Mouse (Mus musculus) neural tube, embryonic 15.5 days (tissue): ENCODE data around the gene Kdelr1. TPM values are rescaled to one million over a fixed set of nuclear protein-coding genes. Genes with fewer than 3 reads are reported as not detected.
A peak's percentile ranks its signal among the peaks of the same experiment; 100 is the strongest.

Experiments
- ATAC-seq: fragments of 200-750 bp; cut with Nextera tagmentation; 2 replicates; pipeline ENCODE4 v1.8.0; 2017; ENCODE audit warnings: mild to moderate bottlenecking, moderate TSS enrichment, moderate library complexity; ENCODE audit not compliant: low FRiP score
- H3K27ac ChIP-seq: fragments of 300-500 bp; sonication (generic); replicated peaks from 2 replicates; pipeline ENCODE4 v1.5.1; 2015; ENCODE audit warnings: mild to moderate bottlenecking, inconsistent platforms
- H3K27me3 ChIP-seq: fragments of 300-500 bp; sonication (generic); replicated peaks from 2 replicates; pipeline ENCODE4 v1.6.1; 2015; ENCODE audit warnings: inconsistent platforms
- H3K36me3 ChIP-seq: fragments of 300-500 bp; sonication (generic); 2 replicates; pipeline ENCODE4 v1.6.1; 2015; ENCODE audit warnings: inconsistent platforms
- H3K4me1 ChIP-seq: fragments of 300-500 bp; sonication (generic); 2 replicates; pipeline ENCODE4 v1.6.1; 2015; ENCODE audit warnings: inconsistent platforms
- H3K4me2 ChIP-seq: fragments of 300-500 bp; sonication (generic); 2 replicates; pipeline ENCODE4 v1.6.1; 2015; ENCODE audit warnings: inconsistent platforms, mild to moderate bottlenecking, moderate library complexity
- H3K4me3 ChIP-seq: fragments of 300-500 bp; sonication (generic); replicated peaks from 2 replicates; pipeline ENCODE4 v1.5.1; 2015; ENCODE audit warnings: mild to moderate bottlenecking, inconsistent platforms
- H3K9ac ChIP-seq: fragments of 300-500 bp; sonication (generic); replicated peaks from 2 replicates; pipeline ENCODE4 v1.6.1; 2015; ENCODE audit warnings: mild to moderate bottlenecking, inconsistent platforms
- H3K9me3 ChIP-seq: fragments of 300-500 bp; sonication (generic); replicated peaks from 2 replicates; pipeline ENCODE4 v1.6.1; 2016; ENCODE audit warnings: inconsistent platforms
- WGBS: fragments of 180-500 bp; shearing (Covaris S2); methylation state at CpG from one replicate; pipeline ENCODE4 v1.1.7; 2015; ENCODE audit warnings: mixed read lengths; 5-methylcytosine and 5-hydroxymethylcytosine counted together
- polyA plus RNA-seq: library from polyadenylated mRNA; unstranded; fragments of >200 nt; fragmentation: Nextera tagmentation; extraction: Ambion mirVana; gene quantifications from 2 replicates; pipeline ENCODE4 v1.2.1, GENCODE M21; 2015

Gene Kdelr1
- polyA plus RNA-seq, 1 experiment from 2014 or later = 65.9 TPM

DNA sequence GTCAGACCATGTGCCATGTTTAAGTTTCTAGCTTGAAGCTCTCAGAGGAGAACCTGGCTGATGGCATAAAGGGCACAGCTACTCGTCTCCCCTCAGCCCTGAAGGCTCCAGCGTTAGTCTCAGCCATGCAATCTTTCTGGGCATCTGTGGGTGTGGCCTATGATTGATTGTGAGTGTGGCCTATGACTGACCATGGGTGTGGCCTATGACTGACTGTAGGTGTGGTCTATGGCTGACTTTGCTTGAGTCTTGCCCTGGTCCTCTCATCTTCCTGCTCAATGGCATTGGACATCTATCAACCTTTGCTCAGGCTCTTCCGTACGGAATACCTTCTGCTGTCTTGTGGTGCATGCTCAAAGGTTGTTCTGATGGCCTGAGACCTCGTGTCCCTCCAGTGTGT, 29.0 kb downstream of the Kdelr1 start:
- WGBS = 57% methylated on average over 5 of the region's 5 CpGs
- Histone ChIP-seq H3K9ac (no peak overlapping the region), H3K27ac (no peak overlapping the region), H3K4me1 (peaks cover 11% of the 10 kb centered on the region), H3K4me2 (no peak overlapping the region), H3K4me3 (no peak overlapping the region), H3K9me3 (no peaks in the 10 kb centered on the region), H3K36me3 (no peaks in the 10 kb centered on the region), H3K27me3 (no peaks in the 10 kb centered on the region)
- ATAC-seq = no peak

GRCm38 (mm10) chr7:45902481-45903002, 30.0 kb downstream of the Kdelr1 start:
- 82% methylated on average over 12 of the region's 12 CpGs for WGBS
- Histone ChIP-seq H3K4me1 (peaks cover 8% of the 10 kb centered on the region), H3K9ac (no peak overlapping the region), H3K4me3 (no peak overlapping the region), H3K4me2 (no peak overlapping the region), H3K9me3 (no peaks in the 10 kb centered on the region), H3K27me3 (no peaks in the 10 kb centered on the region), H3K27ac (no peak overlapping the region), H3K36me3 (0 out of 2 replicates have a peak, but pooled peaks cover 4% of the 10 kb centered on the region)
- no peak for ATAC-seq

DNA sequence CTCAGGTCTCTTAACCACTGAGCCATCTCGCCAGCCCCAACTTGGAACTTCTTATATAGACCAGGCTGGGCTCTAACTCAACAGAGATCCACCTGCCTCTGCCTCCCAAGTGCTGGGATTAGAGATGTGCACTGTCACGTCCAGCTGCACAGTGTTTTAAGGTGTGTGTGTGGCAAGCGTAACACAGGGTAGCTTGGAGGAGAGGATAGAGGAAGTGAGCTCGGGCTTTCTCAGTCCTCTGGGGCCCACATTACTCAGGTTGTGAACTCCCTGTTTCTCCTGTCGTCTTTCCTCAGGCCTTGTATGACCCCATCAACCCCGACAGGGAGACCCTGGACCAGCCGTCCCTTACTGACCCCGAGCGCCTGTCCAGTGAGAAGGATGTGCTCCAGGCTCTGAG, 34.0 kb downstream of the Kdelr1 start:
- WGBS = 92% methylated on average over 9 of the region's 9 CpGs
- ATAC-seq = no peak
- no peak overlapping the region for H3K9ac ChIP-seq
- H3K36me3 ChIP-seq = peaks cover 24% of the 10 kb centered on the region
- no peaks in the 10 kb centered on the region for H3K9me3 ChIP-seq
- H3K4me3 ChIP-seq = no peak overlapping the region
- no peak overlapping the region for H3K4me2 ChIP-seq
- H3K27ac ChIP-seq = no peak overlapping the region
- no peaks in the 10 kb centered on the region for H3K4me1 ChIP-seq
- H3K27me3 ChIP-seq = no peaks in the 10 kb centered on the region

GRCm38 (mm10) chr7:45908384-45908783, 35.8 kb downstream of the Kdelr1 start:
- Histone ChIP-seq H3K4me3 (no peak overlapping the region), H3K27me3 (no peaks in the 10 kb centered on the region), H3K36me3 (peaks cover 24% of the 10 kb centered on the region), H3K4me2 (no peak overlapping the region), H3K9ac (no peak overlapping the region), H3K4me1 (no peaks in the 10 kb centered on the region), H3K9me3 (no peaks in the 10 kb centered on the region), H3K27ac (no peak overlapping the region)
- ATAC-seq = no peak

- H3K4me3 ChIP-seq = no peak overlapping the region
- H3K4me2 ChIP-seq = no peak overlapping the region
- no peaks in the 10 kb centered on the region for H3K4me1 ChIP-seq
- H3K27ac ChIP-seq = no peak overlapping the region
- H3K9me3 ChIP-seq = no peaks in the 10 kb centered on the region
- H3K27me3 ChIP-seq = no peaks in the 10 kb centered on the region
- H3K36me3 ChIP-seq = peaks cover 24% of the 10 kb centered on the region
- no peak overlapping the region for H3K9ac ChIP-seq
- ATAC-seq = no peak
- 96% methylated on average over 16 of the region's 16 CpGs for WGBS
Observed at GRCm38 (mm10) chr7:45909145-45909544, 36.6 kb downstream of the Kdelr1 start.

DNA sequence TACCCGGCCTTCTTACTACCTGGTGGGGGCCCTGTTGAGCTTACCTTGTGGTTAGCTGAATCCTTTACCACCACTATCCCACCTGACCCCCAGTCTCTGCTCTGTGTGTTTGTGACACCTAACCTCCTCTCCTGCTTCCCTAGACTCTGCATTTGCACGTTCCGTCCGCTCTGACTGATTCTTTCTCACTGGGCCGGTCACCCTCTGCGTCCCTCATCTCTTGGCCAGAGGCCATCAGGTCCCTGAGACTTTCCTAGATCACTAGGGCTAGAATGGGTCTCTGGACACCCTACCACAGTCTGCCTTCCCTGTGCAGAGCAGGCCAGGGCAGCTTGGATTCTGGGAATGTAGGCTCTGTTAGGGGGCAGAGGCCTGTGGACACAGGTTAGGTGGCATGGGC, 41.5 kb downstream of the Kdelr1 start:
- no peak for ATAC-seq
- H3K36me3 ChIP-seq = peaks cover 20% of the 10 kb centered on the region
- no peak overlapping the region for H3K9ac ChIP-seq
- H3K4me3 ChIP-seq = no peak overlapping the region
- H3K27me3 ChIP-seq = no peaks in the 10 kb centered on the region
- no peak overlapping the region for H3K27ac ChIP-seq
- peaks cover 22% of the 10 kb centered on the region for H3K4me1 ChIP-seq
- 91% methylated on average over 6 of the region's 6 CpGs for WGBS
- H3K4me2 ChIP-seq = no peak overlapping the region
- no peaks in the 10 kb centered on the region for H3K9me3 ChIP-seq

DNA sequence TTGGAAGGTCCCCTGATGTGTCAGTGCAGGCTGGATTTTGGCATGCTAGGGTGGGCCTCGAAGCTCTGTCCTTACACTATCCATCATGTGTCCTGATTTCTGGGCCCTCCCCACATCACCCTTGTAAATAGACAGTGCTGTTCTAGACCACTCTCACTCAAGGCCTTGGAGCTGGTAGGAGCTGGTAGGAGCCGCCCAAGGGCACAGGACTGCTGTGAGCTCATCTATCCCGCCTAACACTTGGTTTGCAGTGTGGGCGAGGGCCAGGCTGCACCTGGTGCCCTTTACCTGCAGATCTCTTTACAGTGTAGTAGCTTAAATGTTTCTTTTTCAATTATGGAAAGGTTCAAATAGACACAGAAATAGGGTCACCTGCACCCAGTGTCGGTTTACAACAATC, 42.4 kb downstream of the Kdelr1 start:
- Histone ChIP-seq H3K27me3 (no peaks in the 10 kb centered on the region), H3K4me3 (no peak overlapping the region), H3K27ac (no peak overlapping the region), H3K36me3 (peaks cover 11% of the 10 kb centered on the region), H3K4me1 (peaks cover 22% of the 10 kb centered on the region), H3K9ac (no peak overlapping the region), H3K9me3 (no peaks in the 10 kb centered on the region), H3K4me2 (no peak overlapping the region)
- WGBS = 91% methylated on average over 5 of the region's 5 CpGs
- no peak for ATAC-seq

DNA sequence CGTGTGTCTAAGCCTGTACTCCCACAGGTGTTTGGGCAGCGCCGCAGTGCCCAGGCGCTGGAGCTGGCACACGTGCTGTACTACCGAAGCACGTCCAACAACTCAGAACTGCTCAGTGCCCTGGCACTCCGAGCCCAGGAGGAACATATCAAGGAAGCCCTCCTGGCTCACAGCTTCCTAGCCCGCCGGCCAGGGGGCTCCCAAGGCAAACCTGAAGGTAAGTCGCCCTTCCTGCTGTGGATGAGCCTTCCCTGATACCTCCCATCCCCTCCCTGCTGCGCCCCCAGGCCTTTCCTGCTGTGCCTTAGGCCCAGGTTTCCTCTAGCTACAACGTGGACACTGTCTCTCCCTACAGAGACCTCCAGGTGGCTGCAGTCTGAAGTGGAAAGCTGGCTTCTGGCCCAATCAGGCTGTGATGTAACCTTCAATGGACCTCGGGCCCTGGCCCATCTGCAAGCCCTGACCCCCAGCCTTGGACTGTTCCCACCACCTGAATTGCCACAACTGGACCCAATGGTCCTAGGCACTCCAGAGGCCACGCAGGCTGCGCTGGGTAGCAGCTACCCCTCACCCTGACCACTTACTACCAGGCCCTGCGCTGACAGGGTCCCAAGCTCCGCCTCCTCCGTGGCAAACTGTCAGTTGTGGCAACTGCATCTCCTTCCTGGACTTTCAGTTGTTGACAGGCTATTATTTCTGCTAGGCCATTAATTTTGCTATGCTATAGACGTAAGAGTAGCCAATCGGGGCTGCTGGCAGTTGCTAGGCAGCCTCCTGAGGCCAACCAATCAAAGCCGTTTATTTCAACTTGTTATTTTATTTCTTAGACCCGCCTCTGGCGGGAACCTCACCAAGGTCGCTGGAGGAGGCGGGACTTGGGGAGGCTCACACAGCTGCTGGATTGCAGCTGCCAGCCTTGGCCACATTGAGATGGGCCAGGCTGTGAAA, 43.8 kb downstream of the Kdelr1 start:
- Histone ChIP-seq H3K27me3 (no peaks in the 10 kb centered on the region), H3K4me3 (peak overlapping the region; percentile 19), H3K4me2 (peak overlapping the region; percentile 49), H3K27ac (peak overlapping the region; percentile 77), H3K4me1 (peaks cover 22% of the 10 kb centered on the region), H3K36me3 (no peaks in the 10 kb centered on the region; the same call in 1 of the 2 replicates), H3K9me3 (no peaks in the 10 kb centered on the region), H3K9ac (peak overlapping the region; percentile 33)
- ATAC-seq = peak; percentile 85
- 31% methylated on average over 26 of the region's 26 CpGs for WGBS

GRCm38 (mm10) chr7:45917004-45917704, 44.6 kb downstream of the Kdelr1 start:
- WGBS = 23% methylated on average over 13 of the region's 13 CpGs
- ATAC-seq = peak; percentile 5; the same call in 1 of the 2 replicates
- Histone ChIP-seq H3K4me3 (peak overlapping the region; percentile 19), H3K27ac (peak overlapping the region; percentile 77), H3K9me3 (no peaks in the 10 kb centered on the region), H3K27me3 (no peaks in the 10 kb centered on the region), H3K4me1 (peaks cover 23% of the 10 kb centered on the region), H3K9ac (peak overlapping the region; percentile 33), H3K4me2 (peak overlapping the region; percentile 49), H3K36me3 (no peaks in the 10 kb centered on the region)

DNA sequence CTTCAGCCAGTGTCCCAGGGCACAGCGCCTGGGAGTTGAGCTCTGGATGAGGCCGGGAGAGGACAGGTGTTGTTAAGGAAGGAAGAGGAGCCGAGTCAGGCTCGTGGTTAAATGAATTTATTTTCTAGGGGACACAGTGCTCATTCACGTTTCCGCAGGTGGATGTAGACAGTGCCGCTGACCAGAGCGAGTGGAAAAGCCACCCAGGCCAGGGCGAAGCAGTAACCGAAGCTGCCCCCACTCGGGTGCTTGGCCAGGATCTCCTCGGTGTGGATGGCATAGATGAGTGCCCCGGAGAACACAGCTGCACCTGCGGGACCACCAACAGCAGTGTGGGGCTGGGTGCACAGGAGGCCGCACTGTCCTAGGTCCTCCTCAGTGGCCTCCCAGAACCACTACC, 45.4 kb downstream of the Kdelr1 start:
- peak overlapping the region; percentile 33; the same call in 1 of the 2 replicates for H3K9ac ChIP-seq
- no peak overlapping the region for H3K4me3 ChIP-seq
- H3K36me3 ChIP-seq = no peaks in the 10 kb centered on the region
- 86% methylated on average over 15 of the region's 15 CpGs for WGBS
- no peaks in the 10 kb centered on the region for H3K27me3 ChIP-seq
- no peak overlapping the region for H3K4me2 ChIP-seq
- peak overlapping the region; percentile 77; the same call in 1 of the 2 replicates for H3K27ac ChIP-seq
- peaks cover 30% of the 10 kb centered on the region for H3K4me1 ChIP-seq
- no peaks in the 10 kb centered on the region for H3K9me3 ChIP-seq
- ATAC-seq = no peak

- Histone ChIP-seq H3K4me2 (no peak overlapping the region), H3K27me3 (no peaks in the 10 kb centered on the region), H3K9me3 (no peaks in the 10 kb centered on the region), H3K9ac (no peak overlapping the region), H3K36me3 (no peaks in the 10 kb centered on the region), H3K4me1 (peaks cover 37% of the 10 kb centered on the region), H3K27ac (no peak overlapping the region), H3K4me3 (no peak overlapping the region)
- ATAC-seq = no peak
- 72% methylated on average over 14 of the region's 14 CpGs for WGBS
Observed at GRCm38 (mm10) chr7:45919083-45919671, 46.6 kb downstream of the Kdelr1 start.
